Mouse (Mus musculus) MEL (cell line): ENCODE measurements around the gene Zmynd12. TPM values are rescaled to one million over a fixed set of nuclear protein-coding genes. Genes with fewer than 3 reads are reported as not detected.

Source experiments
- DNase-seq: peaks from one replicate; pipeline ENCODE4 v3.0.0; 2011; ENCODE audit warnings: low read depth, low spot score
- H3K27ac ChIP-seq: 2 replicates; pipeline ENCODE4 v1.5.1; 2012; ENCODE audit warnings: low read depth, mild to moderate bottlenecking, control low read depth, low read length, moderate library complexity; ENCODE audit not compliant: control insufficient read depth
- H3K27me3 ChIP-seq, 2 experiments: fragments of 150-350 bp in 1 of 2; sonication (generic) in 1 of 2; 2 replicates each; pipeline ENCODE4 v1.6.1; 2012; ENCODE audit warnings: low read length in 2 of 2, mild to moderate bottlenecking in 2 of 2, improper control_type of control experiment in 1 of 2, moderate library complexity in 1 of 2; ENCODE audit not compliant: insufficient read depth in 2 of 2, control insufficient read depth in 1 of 2
- H3K36me3 ChIP-seq, 2 experiments: 2 replicates each; pipeline ENCODE4 v1.6.1; 2012 to 2014; ENCODE audit warnings: low read length in 2 of 2, improper control_type of control experiment in 1 of 2, inconsistent platforms in 1 of 2, mild to moderate bottlenecking in 1 of 2; ENCODE audit not compliant: insufficient read depth in 2 of 2, control insufficient read depth in 1 of 2
- H3K4me1 ChIP-seq, 2 experiments: fragments of 150-350 bp in 1 of 2; sonication (generic) in 1 of 2; 2 replicates each; pipeline ENCODE4 v1.6.1; 2012; ENCODE audit warnings: low read length in 2 of 2, improper control_type of control experiment in 1 of 2, mild to moderate bottlenecking in 1 of 2; ENCODE audit not compliant: insufficient read depth in 2 of 2, control insufficient read depth in 1 of 2
- H3K4me3 ChIP-seq, 2 experiments: fragments of 150-350 bp in 1 of 2; sonication (generic) in 1 of 2; 2 replicates each; pipeline ENCODE4 v1.5.1; 2012; ENCODE audit warnings: low read depth in 2 of 2, low read length in 2 of 2, mild to moderate bottlenecking in 2 of 2, moderate library complexity in 2 of 2, control low read depth in 1 of 2, improper control_type of control experiment in 1 of 2; ENCODE audit not compliant: control insufficient read depth in 1 of 2, insufficient read depth in 1 of 2
- H3K79me2 ChIP-seq: 2 replicates; pipeline ENCODE4 v1.6.1; 2012; ENCODE audit warnings: mild to moderate bottlenecking, low read length, moderate library complexity; ENCODE audit not compliant: control insufficient read depth, poor library complexity, insufficient read depth
- H3K9ac ChIP-seq: 2 replicates; pipeline ENCODE4 v1.6.1; 2012; ENCODE audit warnings: low read depth, mild to moderate bottlenecking, control low read depth, low read length, moderate library complexity; ENCODE audit not compliant: control insufficient read depth, poor library complexity, severe bottlenecking
- H3K9me3 ChIP-seq: fragments of 150-350 bp; sonication (generic); replicated peaks from 2 replicates; pipeline ENCODE4 v1.6.1; 2012; ENCODE audit warnings: mild to moderate bottlenecking, low read length, improper control_type of control experiment, moderate library complexity; ENCODE audit not compliant: insufficient read depth
- BHLHE40 ChIP-seq: IDR thresholded peaks from 2 replicates; pipeline ENCODE4 v1.6.1; 2012; ENCODE audit warnings: low read depth, mild to moderate bottlenecking, inconsistent platforms, low read length, improper control_type of control experiment, borderline replicate concordance
- CHD1 ChIP-seq: IDR thresholded peaks from 2 replicates; pipeline ENCODE4 v1.6.1; 2012; ENCODE audit warnings: low read depth, mild to moderate bottlenecking, inconsistent platforms, low read length, improper control_type of control experiment
- CHD2 ChIP-seq: IDR thresholded peaks from 2 replicates; pipeline ENCODE4 v1.6.1; 2011; ENCODE audit warnings: low read length, improper control_type of control experiment
- HCFC1 ChIP-seq: IDR thresholded peaks from 2 replicates; pipeline ENCODE4 v1.6.1; 2012; ENCODE audit warnings: low read depth, mild to moderate bottlenecking, inconsistent platforms, low read length, improper control_type of control experiment, moderate library complexity
- KAT2A ChIP-seq: conservative IDR thresholded peaks from 2 replicates; pipeline ENCODE4 v1.6.1; 2012; ENCODE audit warnings: low read depth, low read length, improper control_type of control experiment, inconsistent platforms
- MAX ChIP-seq: IDR thresholded peaks from 2 replicates; pipeline ENCODE4 v1.6.1; 2011; ENCODE audit warnings: low read length, improper control_type of control experiment
- MAZ ChIP-seq: IDR thresholded peaks from 2 replicates; pipeline ENCODE4 v1.6.1; 2012; ENCODE audit warnings: low read depth, mild to moderate bottlenecking, inconsistent platforms, low read length, improper control_type of control experiment
- MEF2A ChIP-seq: IDR thresholded peaks from 2 replicates; pipeline ENCODE4 v1.6.1; 2014; ENCODE audit warnings: low read depth, mild to moderate bottlenecking, inconsistent platforms, low read length, improper control_type of control experiment; ENCODE audit not compliant: poor library complexity, insufficient replicate concordance, severe bottlenecking; ENCODE audit errors: extremely low read depth
- MYB ChIP-seq: IDR thresholded peaks from 2 replicates; pipeline ENCODE4 v1.6.1; 2011; ENCODE audit warnings: mild to moderate bottlenecking, low read depth, low read length, improper control_type of control experiment
- MYC ChIP-seq: IDR thresholded peaks from 2 replicates; pipeline ENCODE4 v1.6.1; 2011; ENCODE audit warnings: low read depth, mild to moderate bottlenecking, low read length, improper control_type of control experiment, moderate library complexity
- NELFE ChIP-seq: IDR thresholded peaks from 2 replicates; pipeline ENCODE4 v1.6.1; 2011; ENCODE audit warnings: low read depth, low read length, improper control_type of control experiment
- NRF1 ChIP-seq: IDR thresholded peaks from 2 replicates; pipeline ENCODE4 v1.6.1; 2014; ENCODE audit warnings: low read depth, mild to moderate bottlenecking, inconsistent platforms, low read length, improper control_type of control experiment, moderate library complexity; ENCODE audit not compliant: poor library complexity, insufficient read depth, severe bottlenecking
- POLR2A ChIP-seq, 2 experiments: IDR thresholded peaks; 2 replicates each; pipeline ENCODE4 v1.6.1; 2011 to 2012; ENCODE audit warnings: low read length in 2 of 2, mild to moderate bottlenecking in 2 of 2, control low read depth in 1 of 2, improper control_type of control experiment in 1 of 2, low read depth in 1 of 2, moderate library complexity in 1 of 2; ENCODE audit not compliant: control insufficient read depth in 1 of 2, insufficient read depth in 1 of 2, poor library complexity in 1 of 2
- POLR2AphosphoS2 ChIP-seq: IDR thresholded peaks from 2 replicates; pipeline ENCODE4 v1.6.1; 2011; ENCODE audit warnings: low read length, improper control_type of control experiment
- POLR2AphosphoS5 ChIP-seq: IDR thresholded peaks from 2 replicates; pipeline ENCODE4 v1.6.1; 2012; ENCODE audit warnings: low read depth, borderline replicate concordance, mild to moderate bottlenecking, inconsistent platforms, low read length, moderate library complexity, mixed read lengths
- RAD21 ChIP-seq: IDR thresholded peaks from 2 replicates; pipeline ENCODE4 v1.6.1; 2011; ENCODE audit warnings: mild to moderate bottlenecking, low read depth, low read length, improper control_type of control experiment
- RCOR1 ChIP-seq: IDR thresholded peaks from 2 replicates; pipeline ENCODE4 v1.6.1; 2012; ENCODE audit warnings: low read depth, mild to moderate bottlenecking, inconsistent platforms, low read length, improper control_type of control experiment
- SIN3A ChIP-seq: IDR thresholded peaks from 2 replicates; pipeline ENCODE4 v1.6.1; 2012; ENCODE audit warnings: low read length, improper control_type of control experiment, inconsistent platforms
- TAL1 ChIP-seq: IDR thresholded peaks from 2 replicates; pipeline ENCODE4 v1.6.1; 2012; ENCODE audit warnings: mild to moderate bottlenecking, inconsistent platforms, low read length, moderate library complexity, mixed read lengths
- TCF12 ChIP-seq: IDR thresholded peaks from 2 replicates; pipeline ENCODE4 v1.6.1; 2014; ENCODE audit warnings: low read depth, mild to moderate bottlenecking, inconsistent platforms, low read length, improper control_type of control experiment, moderate library complexity
- ZC3H11A ChIP-seq: IDR thresholded peaks from 2 replicates; pipeline ENCODE4 v1.6.1; 2012; ENCODE audit warnings: low read depth, mild to moderate bottlenecking, inconsistent platforms, low read length, improper control_type of control experiment
- ZNF384 ChIP-seq: IDR thresholded peaks from 2 replicates; pipeline ENCODE4 v1.6.1; 2012; ENCODE audit warnings: low read depth, mild to moderate bottlenecking, inconsistent platforms, low read length, improper control_type of control experiment
- polyA plus RNA-seq, 2 experiments: library from polyadenylated mRNA; stranded (reverse) in 1 of 2; unstranded in 1 of 2; fragments of >175 nt in 1 of 2; fragments of >200 nt in 1 of 2; gene quantifications; 2 replicates each; pipeline versions ENCODE4 v1.2.1 to v1.2.4; 2012; ENCODE audit warnings: low replicate concordance in 2 of 2, low read depth in 1 of 2; ENCODE audit not compliant: insufficient read length in 2 of 2, insufficient read depth in 1 of 2, missing spikeins in 1 of 2
- total RNA-seq: library from RNA; depleted of rRNA; stranded (reverse); fragments of 300-350 nt; gene quantifications from 2 replicates; pipeline ENCODE4 v1.2.3, GENCODE M21; 2012

The Zmynd12 gene
- total and polyA plus RNA-seq, 3 experiments, result 0.04 TPM; not detected in 2

- Histone ChIP-seq H3K36me3 (no peaks in the 10 kb centered on the region), H3K4me1 (no peaks in the 10 kb centered on the region), H3K79me2 (no peaks in the 10 kb centered on the region), H3K27me3 (no peaks in the 10 kb centered on the region), H3K4me3 (no peak overlapping the region), H3K9ac (no peak overlapping the region), H3K27ac (no peak overlapping the region), H3K9me3 (no peaks in the 10 kb centered on the region)
- DNase-seq, result no peak
- no peak for TF ChIP-seq HCFC1
- TF ChIP-seq KAT2A, result no peak
- no peak for TF ChIP-seq MYC
- TF ChIP-seq ZNF384, result no peak
- no peak for TF ChIP-seq MAZ
- no peak for TF ChIP-seq CHD2
- TF ChIP-seq NELFE, result no peak
- TF ChIP-seq, all 39 proteins: peak for 0
Measured at GRCm38 (mm10) chr4:119447786-119448185, 25.2 kb downstream of the Zmynd12 start.

- no peak for DNase-seq
- no peaks in the 10 kb centered on the region; a peak in 1 of 4 replicates for H3K27me3 ChIP-seq
- TF ChIP-seq TCF12 (no peak), MYC (no peak), BHLHE40 (no peak), HCFC1 (no peak), POLR2A (IDR thresholded peaks at IDR 0.05; ENCODE audit: control insufficient read depth in 1 of 2, insufficient read depth in 1 of 2, low read depth in 1 of 2, low read length in 2 of 2, poor library complexity in 1 of 2) (no peak), TAL1 (no peak), NRF1 (no peak), ZC3H11A (no peak), NELFE (no peak), MAX (no peak), SIN3A (no peak), CHD2 (no peak), MEF2A (no peak), POLR2AphosphoS2 (no peak), POLR2AphosphoS5 (no peak), CHD1 (no peak), RAD21 (no peak), RCOR1 (no peak), MYB (no peak)
- no peak overlapping the region for H3K9ac ChIP-seq
- no peaks in the 10 kb centered on the region for H3K36me3 ChIP-seq
- no peak overlapping the region for H3K27ac ChIP-seq
- H3K4me1 ChIP-seq, result no peaks in the 10 kb centered on the region
- H3K79me2 ChIP-seq, result no peaks in the 10 kb centered on the region
- no peak overlapping the region for H3K4me3 ChIP-seq
- no peaks in the 10 kb centered on the region for H3K9me3 ChIP-seq
Measured at GRCm38 (mm10) chr4:119450436-119450835, 27.8 kb downstream of the Zmynd12 start.
